Mouse (Mus musculus) hindbrain, embryonic 13.5 days (tissue): ENCODE results near the gene Ssu72. TPM values are rescaled to one million over a fixed set of nuclear protein-coding genes. Genes with fewer than 3 reads are reported as not detected.

Experiments
- ATAC-seq: fragments of 200-750 bp; cut with Nextera tagmentation; 2 replicates; pipeline ENCODE4 v1.8.0; 2017; ENCODE audit warnings: moderate TSS enrichment; ENCODE audit not compliant: low FRiP score
- H3K27ac ChIP-seq: fragments of 300-500 bp; sonication (generic); 2 replicates; pipeline ENCODE4 v1.5.1; 2015; ENCODE audit warnings: inconsistent platforms, mild to moderate bottlenecking, moderate library complexity
- H3K27me3 ChIP-seq: fragments of 300-500 bp; sonication (generic); 2 replicates; pipeline ENCODE4 v1.6.1; 2015; ENCODE audit warnings: mild to moderate bottlenecking, inconsistent platforms
- H3K36me3 ChIP-seq: fragments of 300-500 bp; sonication (generic); 2 replicates; pipeline ENCODE4 v1.6.1; 2015; ENCODE audit warnings: mild to moderate bottlenecking, inconsistent platforms
- H3K4me1 ChIP-seq: fragments of 300-500 bp; sonication (generic); replicated peaks from 2 replicates; pipeline ENCODE4 v1.6.1; 2015; ENCODE audit warnings: inconsistent platforms
- H3K4me2 ChIP-seq: fragments of 300-500 bp; sonication (generic); 2 replicates; pipeline ENCODE4 v1.6.1; 2015; ENCODE audit warnings: inconsistent platforms, mild to moderate bottlenecking, moderate library complexity
- H3K4me3 ChIP-seq: fragments of 300-500 bp; sonication (generic); 2 replicates; pipeline ENCODE4 v1.5.1; 2015; ENCODE audit warnings: mild to moderate bottlenecking, inconsistent platforms
- H3K9ac ChIP-seq: fragments of 300-500 bp; sonication (generic); 2 replicates; pipeline ENCODE4 v1.6.1; 2015; ENCODE audit warnings: mild to moderate bottlenecking, inconsistent platforms
- H3K9me3 ChIP-seq: fragments of 300-500 bp; sonication (generic); 2 replicates; pipeline ENCODE4 v1.6.1; 2016; ENCODE audit warnings: inconsistent platforms
- WGBS: fragments of 180-500 bp; shearing (Covaris S2); methylation state at CpG from one replicate; pipeline ENCODE4 v1.1.7; 2015; 5-methylcytosine and 5-hydroxymethylcytosine counted together
- polyA plus RNA-seq: library from polyadenylated mRNA; unstranded; fragments of >200 nt; fragmentation: Nextera tagmentation; extraction: Ambion mirVana; gene quantifications from 2 replicates; pipeline ENCODE4 v1.2.1, GENCODE M21; 2015

Ssu72 gene
- polyA plus RNA-seq, 1 experiment from 2014 or later = 171 TPM

- H3K9ac ChIP-seq = peak overlapping the region; percentile 80
- peak; percentile 56 for ATAC-seq
- H3K36me3 ChIP-seq = peaks cover 11% of the 10 kb centered on the region
- H3K4me2 ChIP-seq = peak overlapping the region; percentile 99
- peaks cover 34% of the 10 kb centered on the region for H3K4me1 ChIP-seq
- no peaks in the 10 kb centered on the region for H3K27me3 ChIP-seq
- 3% methylated on average over 28 of the region's 28 CpGs for WGBS
- peak overlapping the region; percentile 37 for H3K27ac ChIP-seq
- H3K9me3 ChIP-seq = no peaks in the 10 kb centered on the region
- H3K4me3 ChIP-seq = peak overlapping the region; percentile 90
Observed at GRCm38 (mm10) chr4:155761356-155762099, 56.9 kb downstream of the Ssu72 start.

GRCm38 (mm10) chr4:155762357-155762756 is 57.8 kb downstream of the Ssu72 start:
- Histone ChIP-seq H3K9ac (no peak overlapping the region), H3K4me3 (0 out of 2 replicates have a peak overlapping the region, but pooled peaks have one; percentile 4), H3K4me2 (no peak overlapping the region; the same call in 1 of the 2 replicates), H3K36me3 (peaks cover 3% of the 10 kb centered on the region), H3K27ac (no peak overlapping the region), H3K4me1 (peaks cover 34% of the 10 kb centered on the region), H3K27me3 (no peaks in the 10 kb centered on the region), H3K9me3 (no peaks in the 10 kb centered on the region)
- WGBS = 95% methylated on average over 3 of the region's 3 CpGs
- no peak for ATAC-seq

- Histone ChIP-seq H3K27me3 (peaks cover 37% of the 10 kb centered on the region), H3K9me3 (no peaks in the 10 kb centered on the region), H3K27ac (peak overlapping the region; percentile 72; the same call in 1 of the 2 replicates), H3K9ac (peak overlapping the region; percentile 80), H3K36me3 (no peaks in the 10 kb centered on the region), H3K4me2 (peak overlapping the region; percentile 71), H3K4me3 (peak overlapping the region; percentile 50), H3K4me1 (peaks cover 28% of the 10 kb centered on the region)
- WGBS = 62% methylated on average over 5 of the region's 5 CpGs
- ATAC-seq = no peak
Observed at GRCm38 (mm10) chr4:155769496-155769879, 64.9 kb downstream of the Ssu72 start.

GRCm38 (mm10) chr4:155769880-155770512 is 65.4 kb downstream of the Ssu72 start:
- H3K27me3 ChIP-seq = peaks cover 39% of the 10 kb centered on the region
- no peaks in the 10 kb centered on the region for H3K9me3 ChIP-seq
- peak overlapping the region; percentile 50 for H3K4me3 ChIP-seq
- WGBS = under 1% methylated on average over 39 of the region's 39 CpGs
- ATAC-seq = peak; percentile 83
- peak overlapping the region; percentile 72; the same call in 1 of the 2 replicates for H3K27ac ChIP-seq
- peak overlapping the region; percentile 71 for H3K4me2 ChIP-seq
- H3K36me3 ChIP-seq = no peaks in the 10 kb centered on the region
- peaks cover 34% of the 10 kb centered on the region for H3K4me1 ChIP-seq
- H3K9ac ChIP-seq = peak overlapping the region; percentile 80

- ATAC-seq = no peak; the same call in 1 of the 2 replicates
- H3K27me3 ChIP-seq = peaks cover 45% of the 10 kb centered on the region
- H3K4me2 ChIP-seq = peak overlapping the region; percentile 71
- peaks cover 40% of the 10 kb centered on the region for H3K4me1 ChIP-seq
- H3K9me3 ChIP-seq = no peaks in the 10 kb centered on the region
- no peaks in the 10 kb centered on the region for H3K36me3 ChIP-seq
- peak overlapping the region; percentile 80 for H3K9ac ChIP-seq
- H3K27ac ChIP-seq = 0 out of 2 replicates have a peak overlapping the region, but pooled peaks have one; percentile 72
- H3K4me3 ChIP-seq = peak overlapping the region; percentile 50
- 43% methylated on average over 24 of the region's 24 CpGs for WGBS
Observed at GRCm38 (mm10) chr4:155770626-155771025, 66.0 kb downstream of the Ssu72 start.

- Histone ChIP-seq H3K9me3 (no peaks in the 10 kb centered on the region), H3K36me3 (no peaks in the 10 kb centered on the region), H3K9ac (0 out of 2 replicates have a peak overlapping the region, but pooled peaks have one; percentile 29), H3K4me1 (peaks cover 41% of the 10 kb centered on the region), H3K4me3 (no peak overlapping the region), H3K4me2 (peak overlapping the region; percentile 6; the same call in 1 of the 2 replicates), H3K27me3 (peaks cover 51% of the 10 kb centered on the region), H3K27ac (no peak overlapping the region)
- WGBS = 79% methylated on average over 2 of the region's 2 CpGs
- no peak for ATAC-seq
Observed at GRCm38 (mm10) chr4:155771706-155772105, 67.1 kb downstream of the Ssu72 start.

GRCm38 (mm10) chr4:155772786-155773185 is 68.2 kb downstream of the Ssu72 start:
- WGBS = 89% methylated on average over 13 of the region's 13 CpGs
- Histone ChIP-seq H3K4me3 (no peak overlapping the region), H3K36me3 (no peaks in the 10 kb centered on the region), H3K9me3 (no peaks in the 10 kb centered on the region), H3K27ac (no peak overlapping the region), H3K9ac (peak overlapping the region; percentile 35; the same call in 1 of the 2 replicates), H3K27me3 (peaks cover 52% of the 10 kb centered on the region), H3K4me2 (peak overlapping the region; percentile 66), H3K4me1 (peaks cover 43% of the 10 kb centered on the region)
- no peak for ATAC-seq

- H3K9me3 ChIP-seq = no peaks in the 10 kb centered on the region
- H3K36me3 ChIP-seq = no peaks in the 10 kb centered on the region
- H3K4me2 ChIP-seq = peak overlapping the region; percentile 66
- peaks cover 43% of the 10 kb centered on the region for H3K4me1 ChIP-seq
- ATAC-seq = no peak
- peak overlapping the region; percentile 40 for H3K4me3 ChIP-seq
- H3K27me3 ChIP-seq = peaks cover 52% of the 10 kb centered on the region
- H3K27ac ChIP-seq = 0 out of 2 replicates have a peak overlapping the region, but pooled peaks have one; percentile 53
- 37% methylated on average over 5 of the region's 5 CpGs for WGBS
- peak overlapping the region; percentile 67 for H3K9ac ChIP-seq
Observed at GRCm38 (mm10) chr4:155773335-155774078, 68.9 kb downstream of the Ssu72 start.

GRCm38 (mm10) chr4:155774280-155774754 is 69.7 kb downstream of the Ssu72 start, which contains the start of gene Vwa1:
Gene Vwa1, minus strand, starts transcription at chr4:155774698.
- Histone ChIP-seq H3K4me2 (peak within 1 kb of the TSS; percentile 66), H3K27ac (peak within 1 kb of the TSS; percentile 53), H3K4me1 (peaks cover 43% of the 10 kb centered on the region), H3K36me3 (no peaks in the 10 kb centered on the region), H3K27me3 (peaks cover 52% of the 10 kb centered on the region), H3K9ac (peak within 1 kb of the TSS; percentile 67), H3K4me3 (peak within 1 kb of the TSS; percentile 40), H3K9me3 (no peaks in the 10 kb centered on the region)
- ATAC-seq = peak; percentile 77
- WGBS = 1% methylated on average over 35 of the region's 35 CpGs

GRCm38 (mm10) chr4:155774971-155775740 is 70.6 kb downstream of the Ssu72 start:
- H3K4me1 ChIP-seq = peaks cover 34% of the 10 kb centered on the region
- H3K36me3 ChIP-seq = no peaks in the 10 kb centered on the region
- ATAC-seq = no peak
- peak overlapping the region; percentile 66 for H3K4me2 ChIP-seq
- peak overlapping the region; percentile 40 for H3K4me3 ChIP-seq
- peak overlapping the region; percentile 53 for H3K27ac ChIP-seq
- no peaks in the 10 kb centered on the region for H3K9me3 ChIP-seq
- H3K27me3 ChIP-seq = peaks cover 52% of the 10 kb centered on the region
- WGBS = 67% methylated on average over 9 of the region's 9 CpGs
- H3K9ac ChIP-seq = peak overlapping the region; percentile 67

GRCm38 (mm10) chr4:155775855-155776254 is 71.3 kb downstream of the Ssu72 start:
- Histone ChIP-seq H3K27me3 (peaks cover 48% of the 10 kb centered on the region), H3K27ac (peak overlapping the region; percentile 53; the same call in 1 of the 2 replicates), H3K4me3 (no peak overlapping the region), H3K9me3 (no peaks in the 10 kb centered on the region), H3K9ac (no peak overlapping the region), H3K36me3 (no peaks in the 10 kb centered on the region), H3K4me1 (peaks cover 29% of the 10 kb centered on the region), H3K4me2 (no peak overlapping the region)
- 83% methylated on average over 3 of the region's 3 CpGs for WGBS
- no peak for ATAC-seq
